Mouse (Mus musculus): ENCODE results near the gene Grin2a. TPM values are rescaled to one million over a fixed set of nuclear protein-coding genes. Genes with fewer than 3 reads are reported as not detected.

The Grin2a gene
- 1.9 and 2.9 TPM in 2 replicates for polyA plus RNA-seq (2016; fragmentation: Nextera tagmentation; extraction: Ambion mirVana)

DNA sequence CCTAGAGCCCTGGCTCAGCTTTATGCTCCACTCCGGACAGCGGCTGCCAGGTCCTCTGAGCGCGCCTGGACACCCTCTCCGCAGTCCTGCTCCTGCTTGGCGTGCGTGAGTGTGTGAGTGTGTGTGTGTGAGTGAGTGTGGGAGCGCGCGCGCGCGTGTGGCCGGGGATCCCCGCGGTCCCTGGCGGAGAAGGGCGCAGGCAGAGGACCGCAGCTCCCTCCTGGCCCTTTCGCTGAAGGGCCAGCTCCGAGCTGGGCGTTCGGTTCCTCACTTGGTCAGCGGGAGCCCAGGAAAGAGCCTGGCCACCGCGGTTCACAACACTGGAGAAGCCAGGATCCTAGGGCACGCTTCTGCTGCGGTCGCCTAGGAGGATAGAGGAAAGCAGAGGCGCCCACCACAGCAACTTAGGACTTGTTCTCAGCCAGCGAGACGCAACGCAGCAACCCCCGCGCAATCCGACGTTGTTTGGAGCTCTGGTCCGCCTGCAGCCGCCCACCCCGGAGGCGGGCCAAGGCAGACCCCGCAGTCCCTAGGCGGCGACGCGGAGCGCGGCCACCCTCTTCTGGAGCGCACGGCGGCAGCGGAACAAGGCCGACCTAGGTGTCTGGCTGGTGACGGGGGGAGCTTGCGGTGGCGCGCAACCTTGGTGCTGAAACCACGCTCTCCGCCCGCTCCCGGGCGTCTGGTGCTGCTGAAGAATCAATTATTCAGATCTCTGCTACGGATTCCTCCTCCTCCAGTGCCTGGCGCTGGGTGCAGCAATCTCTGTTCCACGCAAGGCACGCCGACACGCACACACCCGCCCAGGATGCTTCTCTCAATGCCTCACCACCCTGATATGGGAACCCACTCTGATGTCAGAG is at the start of gene Grin2a:
Grin2a (minus strand) TSS at position 610 of the 863 bp plus-strand sequence.
- peak within 1 kb of the TSS; percentile 96 for H3K4me2 ChIP-seq (replicated peaks)
- WGBS, result under 1% methylated on average over 67 of the region's 69 CpGs
- no peaks in the 10 kb centered on the region for H3K9me3 ChIP-seq (replicated peaks)
- no peaks in the 10 kb centered on the region for H3K36me3 ChIP-seq
- H3K27ac ChIP-seq, result 0 out of 2 replicates have a peak within 1 kb of the TSS, but pooled peaks have one; percentile 1
- ATAC-seq (ENCODE audit: low FRiP score), result peak; percentile 37
- peak within 1 kb of the TSS; percentile 45 for H3K4me3 ChIP-seq
- peaks cover 66% of the 10 kb centered on the region for H3K27me3 ChIP-seq
- H3K4me1 ChIP-seq, result peaks cover 26% of the 10 kb centered on the region
- peak within 1 kb of the TSS; percentile 57 for H3K9ac ChIP-seq

DNA sequence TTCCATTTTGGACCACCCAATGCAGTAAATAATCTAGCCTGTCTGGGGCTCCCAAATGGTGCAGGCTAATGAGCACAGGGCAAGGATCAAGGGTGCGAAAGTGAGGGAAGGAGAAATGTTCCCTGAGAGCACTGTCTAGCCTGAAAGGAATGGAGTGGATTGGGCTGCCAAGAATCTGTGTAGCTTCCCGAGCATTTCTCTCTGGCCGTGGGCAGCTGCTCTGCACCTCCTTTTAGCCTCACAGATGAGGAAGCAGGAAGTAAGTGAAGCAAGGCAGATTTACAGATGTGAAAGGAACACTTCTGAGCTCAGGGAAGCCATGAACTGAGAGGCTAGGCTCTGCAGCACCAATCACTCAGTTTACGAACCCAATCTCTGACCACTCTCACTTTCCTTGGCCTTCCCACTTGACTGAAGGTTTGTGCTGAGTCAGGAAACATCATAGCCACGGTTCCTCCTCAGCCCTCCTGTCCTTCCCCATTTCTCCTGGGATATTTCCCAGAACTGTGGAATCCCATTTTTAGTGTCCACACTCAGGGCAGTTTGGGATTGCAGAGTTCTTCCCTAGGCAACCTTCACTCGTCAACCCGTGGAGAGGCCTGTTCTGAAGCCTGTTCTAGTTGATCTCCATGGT is 40.3 kb upstream of the Grin2a start:
- no peak overlapping the region for H3K27ac ChIP-seq
- H3K9ac ChIP-seq, result no peak overlapping the region
- WGBS, result 79% methylated on average over 7 of the region's 7 CpGs
- H3K27me3 ChIP-seq, result no peaks in the 10 kb centered on the region
- no peak overlapping the region for H3K4me3 ChIP-seq
- ATAC-seq (ENCODE audit: low FRiP score), result no peak
- H3K4me2 ChIP-seq (replicated peaks), result no peak overlapping the region
- no peaks in the 10 kb centered on the region for H3K36me3 ChIP-seq
- H3K4me1 ChIP-seq, result no peaks in the 10 kb centered on the region
- no peaks in the 10 kb centered on the region for H3K9me3 ChIP-seq (replicated peaks)

DNA sequence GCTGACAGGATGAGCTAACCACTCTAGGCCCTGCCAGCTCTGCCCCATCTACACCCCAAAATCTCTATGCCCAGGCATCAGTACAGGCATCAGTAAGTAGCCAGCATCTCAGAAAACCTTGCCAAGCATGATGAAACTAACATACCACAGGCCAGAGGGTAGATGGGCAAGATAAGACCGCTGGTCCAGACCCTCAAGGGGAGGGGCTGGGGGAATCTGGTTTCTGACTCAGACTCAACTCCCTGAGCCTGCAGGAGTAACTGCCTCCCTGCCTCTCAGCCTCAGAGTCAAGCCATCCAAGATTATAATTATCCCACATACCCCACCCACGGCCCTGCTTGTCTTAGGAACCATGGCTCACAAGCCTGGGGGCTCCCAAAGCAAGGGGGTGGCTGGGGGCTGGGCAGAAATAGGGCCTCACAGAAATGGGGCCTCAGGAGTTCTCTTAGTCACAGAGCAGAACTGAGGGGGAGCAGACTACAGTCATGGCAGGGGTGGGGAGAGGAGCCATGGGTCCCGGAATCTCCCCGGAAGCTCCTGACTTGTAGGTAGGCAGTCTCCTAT is 38.1 kb upstream of the Grin2a start:
- no peak overlapping the region for H3K4me3 ChIP-seq
- no peak for ATAC-seq (ENCODE audit: low FRiP score)
- no peak overlapping the region for H3K27ac ChIP-seq
- WGBS, result 87% methylated on average over 4 of the region's 4 CpGs
- H3K36me3 ChIP-seq, result no peaks in the 10 kb centered on the region
- no peaks in the 10 kb centered on the region for H3K4me1 ChIP-seq
- H3K4me2 ChIP-seq (replicated peaks), result no peak overlapping the region
- H3K9ac ChIP-seq, result no peak overlapping the region
- H3K9me3 ChIP-seq (replicated peaks), result no peaks in the 10 kb centered on the region
- H3K27me3 ChIP-seq, result no peaks in the 10 kb centered on the region

DNA sequence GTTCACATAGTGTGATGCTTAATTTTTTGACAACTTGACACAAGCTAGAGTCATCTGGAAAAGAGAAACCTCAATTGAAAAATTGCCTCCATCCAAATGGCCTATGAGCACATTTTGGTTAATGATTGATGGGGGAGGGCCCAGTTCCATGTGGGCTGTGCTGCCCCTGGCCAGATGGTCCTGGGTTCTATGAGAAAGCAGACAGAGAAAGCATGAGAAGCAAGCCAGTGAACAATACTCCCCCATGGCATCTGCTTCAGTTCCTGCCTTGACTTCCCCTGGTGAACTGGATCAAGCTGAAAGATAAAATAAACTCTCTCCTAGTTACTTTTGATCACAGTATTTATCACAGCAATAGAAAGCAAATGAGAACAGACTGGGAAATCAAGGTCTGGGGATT is 36.5 kb upstream of the Grin2a start:
- Histone ChIP-seq H3K4me2 (replicated peaks) (no peak overlapping the region), H3K9ac (no peak overlapping the region), H3K9me3 (replicated peaks) (no peaks in the 10 kb centered on the region), H3K27ac (no peak overlapping the region), H3K4me1 (no peaks in the 10 kb centered on the region), H3K27me3 (no peaks in the 10 kb centered on the region), H3K4me3 (no peak overlapping the region), H3K36me3 (no peaks in the 10 kb centered on the region)
- ATAC-seq (ENCODE audit: low FRiP score), result no peak

DNA sequence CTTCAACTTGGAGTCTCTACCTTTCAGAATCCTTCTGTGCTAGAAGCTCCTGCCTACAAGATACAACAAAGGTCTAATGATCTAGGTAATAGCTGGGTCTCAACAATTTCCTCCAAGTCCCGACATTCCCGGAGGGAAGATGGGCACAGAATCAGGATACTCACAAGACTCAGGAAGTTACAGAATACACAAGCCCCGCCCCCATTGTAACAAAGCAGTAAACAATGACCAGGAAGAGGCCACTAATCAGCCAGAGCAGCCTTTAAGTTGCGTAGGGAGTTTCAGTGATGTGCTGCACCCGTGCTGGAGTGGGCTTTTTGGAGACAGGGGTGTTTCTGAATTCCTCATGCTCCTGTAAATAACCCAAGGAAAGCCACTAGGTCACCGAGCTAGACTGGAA is 31.4 kb upstream of the Grin2a start:
- WGBS, result 82% methylated on average over 6 of the region's 6 CpGs
- H3K4me2 ChIP-seq (replicated peaks), result no peak overlapping the region
- H3K36me3 ChIP-seq, result no peaks in the 10 kb centered on the region
- H3K27me3 ChIP-seq, result no peaks in the 10 kb centered on the region
- no peak for ATAC-seq (ENCODE audit: low FRiP score)
- no peak overlapping the region for H3K27ac ChIP-seq
- no peak overlapping the region for H3K9ac ChIP-seq
- no peaks in the 10 kb centered on the region for H3K4me1 ChIP-seq
- no peaks in the 10 kb centered on the region for H3K9me3 ChIP-seq (replicated peaks)
- no peak overlapping the region for H3K4me3 ChIP-seq

DNA sequence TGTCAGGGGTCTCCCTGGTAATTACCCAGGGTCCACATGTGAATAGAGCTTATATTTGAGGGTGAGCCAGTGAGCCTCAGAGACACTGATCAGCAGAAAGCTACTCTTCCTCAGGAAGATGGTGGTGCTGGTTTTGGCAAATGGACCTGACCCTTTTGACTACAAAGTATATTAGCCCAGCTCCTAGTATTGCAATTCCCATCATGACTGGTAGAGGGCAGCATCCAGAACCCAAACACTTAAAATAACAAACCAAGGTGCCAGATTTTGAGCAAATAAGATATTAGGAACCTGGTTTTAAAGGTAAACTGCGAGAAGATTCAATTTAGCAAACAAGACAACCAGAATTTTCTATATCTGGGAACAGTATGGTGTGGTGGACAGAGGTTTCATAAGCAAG is 14.4 kb upstream of the Grin2a start:
- H3K9me3 ChIP-seq (replicated peaks), result no peaks in the 10 kb centered on the region
- no peak overlapping the region for H3K4me3 ChIP-seq
- no peaks in the 10 kb centered on the region for H3K36me3 ChIP-seq
- 74% methylated on average over 1 of the region's 1 CpGs for WGBS
- H3K27me3 ChIP-seq, result no peaks in the 10 kb centered on the region
- H3K9ac ChIP-seq, result no peak overlapping the region
- H3K4me2 ChIP-seq (replicated peaks), result no peak overlapping the region
- no peaks in the 10 kb centered on the region for H3K4me1 ChIP-seq
- ATAC-seq (ENCODE audit: low FRiP score), result no peak
- no peak overlapping the region for H3K27ac ChIP-seq

DNA sequence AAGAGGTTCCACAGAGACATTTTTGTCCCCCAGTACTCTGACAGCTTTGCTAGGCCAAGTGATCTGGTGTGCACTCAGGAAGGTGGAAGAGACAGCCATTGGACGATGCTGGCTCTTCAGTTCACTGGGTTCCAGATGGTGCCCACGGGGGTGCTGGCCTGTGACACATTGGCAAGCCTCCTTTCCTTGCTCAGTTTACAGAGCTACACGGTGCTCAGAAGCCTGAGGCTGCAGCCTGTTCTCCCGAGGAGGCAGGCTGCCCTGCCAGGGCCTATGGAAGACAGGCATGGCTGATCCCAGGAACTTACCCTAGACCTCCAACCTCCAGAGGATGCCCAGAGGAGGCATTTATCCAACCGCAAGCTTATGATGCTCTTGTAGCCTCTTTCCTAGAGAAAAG is 10.2 kb upstream of the Grin2a start:
- no peaks in the 10 kb centered on the region for H3K36me3 ChIP-seq
- no peaks in the 10 kb centered on the region for H3K27me3 ChIP-seq
- no peak for ATAC-seq (ENCODE audit: low FRiP score)
- H3K9ac ChIP-seq, result no peak overlapping the region
- no peaks in the 10 kb centered on the region for H3K9me3 ChIP-seq (replicated peaks)
- H3K4me2 ChIP-seq (replicated peaks), result no peak overlapping the region
- no peak overlapping the region for H3K27ac ChIP-seq
- 83% methylated on average over 5 of the region's 5 CpGs for WGBS
- H3K4me3 ChIP-seq, result no peak overlapping the region
- H3K4me1 ChIP-seq, result no peaks in the 10 kb centered on the region

DNA sequence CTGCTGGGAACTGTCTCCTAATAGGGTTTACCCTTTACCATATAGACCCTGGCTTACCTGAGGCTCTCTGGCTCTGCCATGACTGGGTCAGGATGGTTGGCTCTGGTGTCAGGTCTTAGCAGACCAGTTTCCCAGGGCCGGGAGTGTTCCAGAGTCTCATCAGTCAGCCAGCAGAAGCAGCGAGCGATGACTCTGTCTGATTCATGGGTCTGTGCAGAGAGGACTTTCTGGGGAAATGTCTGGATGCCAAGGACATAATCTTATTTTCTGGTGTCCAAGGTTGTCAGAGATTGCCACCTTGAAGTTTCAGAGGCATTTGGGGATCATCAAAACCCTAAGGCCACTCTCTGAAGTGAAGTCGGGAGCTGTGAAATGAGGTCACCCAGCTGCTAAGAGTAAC is 8.7 kb upstream of the Grin2a start:
- no peak for ATAC-seq (ENCODE audit: low FRiP score)
- Histone ChIP-seq H3K4me3 (no peak overlapping the region), H3K9ac (no peak overlapping the region), H3K9me3 (replicated peaks) (no peaks in the 10 kb centered on the region), H3K36me3 (no peaks in the 10 kb centered on the region), H3K27me3 (no peaks in the 10 kb centered on the region), H3K27ac (no peak overlapping the region), H3K4me1 (no peaks in the 10 kb centered on the region), H3K4me2 (replicated peaks) (no peak overlapping the region)
- WGBS, result 93% methylated on average over 4 of the region's 4 CpGs

DNA sequence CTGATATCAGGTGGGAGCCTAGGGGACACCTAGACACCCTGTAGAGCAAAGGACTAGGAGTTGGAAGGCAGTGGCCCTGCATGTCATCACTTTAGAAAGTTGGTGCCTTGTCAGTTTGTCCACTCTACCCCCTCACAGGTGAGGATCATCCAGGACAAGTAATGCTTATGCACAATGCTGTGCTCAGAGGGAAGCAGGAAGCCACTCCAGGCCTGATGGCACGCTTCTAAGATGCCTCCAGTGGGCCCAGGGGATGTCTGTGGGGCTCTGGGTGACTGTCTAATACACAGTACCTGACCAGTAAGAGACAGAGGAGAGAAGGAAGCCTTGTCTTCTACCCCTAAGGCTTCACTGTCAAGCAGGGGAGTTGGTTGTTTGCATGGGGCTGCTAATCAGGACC is 7.6 kb upstream of the Grin2a start:
- H3K4me3 ChIP-seq, result no peak overlapping the region
- no peak for ATAC-seq (ENCODE audit: low FRiP score)
- H3K27me3 ChIP-seq, result no peaks in the 10 kb centered on the region
- no peaks in the 10 kb centered on the region for H3K4me1 ChIP-seq
- WGBS, result 83% methylated on average over 1 of the region's 1 CpGs
- H3K4me2 ChIP-seq (replicated peaks), result no peak overlapping the region
- H3K36me3 ChIP-seq, result no peaks in the 10 kb centered on the region
- H3K9me3 ChIP-seq (replicated peaks), result no peaks in the 10 kb centered on the region
- H3K9ac ChIP-seq, result no peak overlapping the region
- H3K27ac ChIP-seq, result no peak overlapping the region

DNA sequence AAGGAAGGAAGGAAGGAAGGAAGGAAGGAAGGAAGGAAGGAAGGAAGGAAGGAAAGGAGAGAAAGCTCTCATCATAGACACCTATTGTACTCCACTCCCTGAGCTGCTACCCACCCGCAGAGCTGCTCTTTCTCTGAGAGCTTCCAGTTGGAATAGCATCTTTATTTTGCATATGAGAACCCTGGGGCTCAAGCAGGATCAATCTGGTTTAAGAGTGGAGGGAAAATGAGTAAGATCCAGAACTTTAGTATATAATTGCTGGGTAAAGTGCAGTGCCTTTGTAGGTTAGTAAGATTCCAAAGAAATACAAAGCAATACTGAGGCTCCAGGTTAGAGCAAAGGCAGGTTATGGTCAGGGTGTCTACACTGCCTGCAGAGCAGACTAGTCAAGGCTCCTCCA is 6.2 kb upstream of the Grin2a start:
- ATAC-seq (ENCODE audit: low FRiP score), result no peak
- no peak overlapping the region for H3K4me2 ChIP-seq (replicated peaks)
- no peaks in the 10 kb centered on the region for H3K36me3 ChIP-seq
- 17% methylated on average over 1 of the region's 1 CpGs for WGBS
- no peaks in the 10 kb centered on the region for H3K9me3 ChIP-seq (replicated peaks)
- no peaks in the 10 kb centered on the region for H3K4me1 ChIP-seq
- no peak overlapping the region for H3K9ac ChIP-seq
- peaks cover 7% of the 10 kb centered on the region for H3K27me3 ChIP-seq
- H3K27ac ChIP-seq, result no peak overlapping the region
- H3K4me3 ChIP-seq, result no peak overlapping the region

DNA sequence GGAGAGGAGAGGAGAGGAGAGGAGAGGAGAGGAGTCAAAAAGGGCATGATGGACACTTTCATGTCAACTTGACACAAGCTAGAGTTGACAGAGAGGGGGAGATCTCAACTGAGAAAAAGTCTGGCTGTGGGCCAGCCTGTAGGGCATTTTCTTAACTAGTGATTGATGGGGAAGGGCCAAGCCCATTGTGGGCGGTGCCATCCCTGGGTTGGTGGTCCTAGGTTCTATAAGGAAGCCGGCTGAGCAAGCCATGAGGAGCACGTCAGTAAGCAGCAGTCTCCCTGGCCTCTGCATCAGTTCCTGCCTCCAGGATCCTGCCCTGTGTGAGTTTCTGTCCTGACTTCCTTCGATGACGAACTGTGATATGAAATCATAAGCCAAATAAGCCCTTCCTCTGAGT is 4.6 kb upstream of the Grin2a start:
- Histone ChIP-seq H3K4me2 (replicated peaks) (no peak overlapping the region), H3K36me3 (no peaks in the 10 kb centered on the region), H3K27me3 (peaks cover 22% of the 10 kb centered on the region), H3K4me1 (peaks cover 6% of the 10 kb centered on the region), H3K9me3 (replicated peaks) (no peaks in the 10 kb centered on the region), H3K4me3 (no peak overlapping the region), H3K9ac (no peak overlapping the region), H3K27ac (no peak overlapping the region)
- no peak for ATAC-seq (ENCODE audit: low FRiP score)
- WGBS, result 65% methylated on average over 5 of the region's 5 CpGs

DNA sequence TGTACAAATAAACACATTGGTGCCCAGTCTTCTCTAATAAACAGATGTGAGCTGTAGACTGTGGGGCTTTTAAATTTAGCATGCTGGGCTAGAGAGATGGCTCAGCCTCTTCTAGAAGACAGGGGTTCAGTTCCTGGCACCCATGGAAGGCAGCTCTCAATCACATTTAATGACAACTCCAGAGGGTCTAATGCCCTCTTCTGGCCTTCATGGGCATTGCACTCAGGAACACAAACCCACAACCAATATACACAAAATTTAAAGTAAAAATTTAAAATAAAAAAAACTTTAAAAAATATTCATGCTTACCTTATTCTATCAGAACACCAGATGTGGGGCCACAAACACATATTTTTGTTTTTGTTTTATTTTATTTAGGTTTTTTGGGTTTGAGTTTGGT is 2.6 kb upstream of the Grin2a start:
- Histone ChIP-seq H3K4me2 (replicated peaks) (no peak overlapping the region), H3K4me3 (no peak overlapping the region), H3K36me3 (no peaks in the 10 kb centered on the region), H3K27me3 (peaks cover 42% of the 10 kb centered on the region), H3K9ac (no peak overlapping the region), H3K4me1 (peaks cover 24% of the 10 kb centered on the region), H3K27ac (no peak overlapping the region), H3K9me3 (replicated peaks) (no peaks in the 10 kb centered on the region)
- ATAC-seq (ENCODE audit: low FRiP score), result no peak
